Mouse (Mus musculus) olfactory bulb, adult 2 months (tissue): ENCODE data around the gene Malsu1.

Source experiments
- CTCF ChIP-seq: fragments of 200-500 bp; IDR thresholded peaks from 2 replicates; pipeline ENCODE4 v1.5.1; 2012; ENCODE audit warnings: low read depth, mild to moderate bottlenecking, low read length, moderate library complexity; ENCODE audit not compliant: insufficient read depth
- POLR2A ChIP-seq: fragments of 200-500 bp; IDR thresholded peaks from 2 replicates; pipeline ENCODE4 v1.6.1; 2012; ENCODE audit warnings: mild to moderate bottlenecking, low read depth, low read length, moderate library complexity; ENCODE audit not compliant: insufficient read depth

DNA sequence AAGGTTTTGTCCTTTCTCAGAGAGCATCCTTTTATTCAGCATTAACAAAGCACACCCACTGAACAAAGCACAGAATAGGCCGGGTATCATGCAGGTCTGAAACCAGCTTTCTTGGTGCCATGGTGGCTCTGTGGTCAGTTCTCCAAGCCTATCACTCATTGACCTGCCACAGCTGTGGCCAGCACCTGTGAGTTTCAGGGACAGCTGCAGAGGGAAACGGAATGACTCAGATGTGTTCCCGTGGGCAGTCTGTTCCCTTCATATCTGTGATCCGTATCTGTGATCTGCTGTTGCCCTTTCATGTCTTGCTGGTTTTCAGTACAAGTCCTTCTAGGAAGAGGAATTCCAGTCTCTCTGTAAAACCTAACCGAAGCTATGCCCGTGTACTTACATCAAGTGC lies 27.1 kb upstream of the Malsu1 start:
- no peak for TF ChIP-seq CTCF
- TF ChIP-seq POLR2A = no peak
